Mouse (Mus musculus) heart, embryonic 16.5 days (tissue): ENCODE results near the gene Grin2b. TPM values are rescaled to one million over a fixed set of nuclear protein-coding genes. Genes with fewer than 3 reads are reported as not detected.
A peak's percentile ranks its signal among the peaks of the same experiment; 100 is the strongest.

Source experiments
- ATAC-seq: fragments of 200-750 bp; cut with Nextera tagmentation; replicated peaks from 2 replicates; pipeline ENCODE4 v1.8.0; 2017; ENCODE audit warnings: moderate number of reproducible peaks; ENCODE audit not compliant: insufficient read depth, low FRiP score; ENCODE audit errors: extremely low read depth
- H3K27ac ChIP-seq: fragments of 300-500 bp; sonication (generic); 2 replicates; pipeline ENCODE4 v1.5.1; 2014; ENCODE audit warnings: mild to moderate bottlenecking, low read length, control low read depth, moderate library complexity
- H3K27me3 ChIP-seq: fragments of 300-500 bp; sonication (generic); 2 replicates; pipeline ENCODE4 v1.6.1; 2014; ENCODE audit warnings: low read length, mixed read lengths; ENCODE audit not compliant: control insufficient read depth, insufficient read depth
- H3K36me3 ChIP-seq: fragments of 300-500 bp; sonication (generic); 2 replicates; pipeline ENCODE4 v1.6.1; 2014; ENCODE audit not compliant: control insufficient read depth, insufficient read depth
- H3K4me1 ChIP-seq: fragments of 300-500 bp; sonication (generic); 2 replicates; pipeline ENCODE4 v1.6.1; 2014; ENCODE audit warnings: low read length, mixed read lengths; ENCODE audit not compliant: control insufficient read depth, insufficient read depth
- H3K4me2 ChIP-seq: fragments of 300-500 bp; sonication (generic); 2 replicates; pipeline ENCODE4 v1.6.1; 2014; ENCODE audit warnings: low read depth, mild to moderate bottlenecking, control low read depth, low read length
- H3K4me3 ChIP-seq: fragments of 300-500 bp; sonication (generic); 2 replicates; pipeline ENCODE4 v1.5.1; 2014; ENCODE audit warnings: mild to moderate bottlenecking, control low read depth, low read length
- H3K9ac ChIP-seq: fragments of 300-500 bp; sonication (generic); 2 replicates; pipeline ENCODE4 v1.6.1; 2014; ENCODE audit warnings: low read length, control low read depth
- H3K9me3 ChIP-seq: fragments of 300-500 bp; sonication (generic); replicated peaks from 2 replicates; pipeline ENCODE4 v1.6.1; 2016; ENCODE audit warnings: low read length; ENCODE audit not compliant: control insufficient read depth
- WGBS: fragments of 180-500 bp; shearing (Covaris S2); extraction: QIAGEN DNeasy Blood & Tissue Kit; methylation state at CpG from one replicate; pipeline ENCODE4 v1.1.7; 2014; 5-methylcytosine and 5-hydroxymethylcytosine counted together
- polyA plus RNA-seq: library from polyadenylated mRNA; unstranded; fragments of >200 nt; fragmentation: Nextera tagmentation; extraction: Ambion mirVana; gene quantifications from 2 replicates; pipeline ENCODE4 v1.2.1, GENCODE M21; 2015

Gene Grin2b
- polyA plus RNA-seq, 1 experiment from 2014 or later, result under 0.01 TPM

DNA sequence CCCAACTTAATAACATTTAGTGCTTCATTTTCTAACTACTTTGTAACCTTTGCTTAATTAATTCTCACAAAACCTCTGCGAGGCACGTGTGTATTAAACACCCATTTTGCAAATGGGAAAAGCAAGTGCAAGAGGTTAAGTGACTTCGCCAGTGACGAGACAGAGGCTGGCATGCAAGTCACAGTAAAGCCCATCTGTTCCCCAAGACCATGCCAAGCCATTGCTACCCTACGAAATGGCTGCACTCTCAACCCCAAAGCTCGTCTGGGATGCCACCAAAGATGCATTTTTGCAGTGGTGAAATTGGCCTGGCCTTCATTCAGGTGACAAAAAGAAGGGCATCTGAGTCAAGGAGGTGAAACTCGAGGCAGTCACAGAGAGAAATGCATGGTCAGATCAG is 103.2 kb downstream of the Grin2b start:
- no peak overlapping the region for H3K4me3 ChIP-seq
- H3K27ac ChIP-seq, result no peak overlapping the region
- H3K4me1 ChIP-seq, result no peaks in the 10 kb centered on the region
- WGBS, result 76% methylated on average over 7 of the region's 7 CpGs
- no peaks in the 10 kb centered on the region for H3K9me3 ChIP-seq
- H3K9ac ChIP-seq, result no peak overlapping the region
- no peaks in the 10 kb centered on the region for H3K27me3 ChIP-seq
- no peak overlapping the region for H3K4me2 ChIP-seq
- ATAC-seq, result no peak
- H3K36me3 ChIP-seq, result no peaks in the 10 kb centered on the region

DNA sequence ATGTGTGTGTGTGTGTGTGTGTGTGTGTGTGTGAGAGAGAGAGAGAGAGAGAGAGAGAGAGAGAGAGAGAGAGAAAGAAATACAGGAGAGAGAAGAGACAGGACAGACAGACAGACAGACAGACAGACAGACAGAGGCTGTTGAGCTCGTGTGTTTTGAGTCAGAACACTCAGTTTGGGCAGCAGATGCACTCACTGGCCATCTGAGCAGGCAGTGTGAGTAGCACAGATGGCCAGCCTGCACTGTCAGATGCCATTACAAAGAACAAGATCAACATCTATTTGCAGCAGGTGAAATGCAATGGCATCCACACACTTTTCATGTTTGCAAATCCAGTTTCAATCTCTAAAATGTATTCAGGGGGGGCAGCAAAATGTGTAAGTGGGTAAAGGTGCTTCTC is 120.0 kb downstream of the Grin2b start:
- H3K27me3 ChIP-seq, result no peaks in the 10 kb centered on the region
- H3K4me3 ChIP-seq, result no peak overlapping the region
- no peak overlapping the region for H3K4me2 ChIP-seq
- 28% methylated on average over 1 of the region's 1 CpGs for WGBS
- no peaks in the 10 kb centered on the region for H3K9me3 ChIP-seq
- no peak for ATAC-seq
- H3K4me1 ChIP-seq, result no peaks in the 10 kb centered on the region
- no peak overlapping the region for H3K9ac ChIP-seq
- no peak overlapping the region for H3K27ac ChIP-seq
- H3K36me3 ChIP-seq, result no peaks in the 10 kb centered on the region

DNA sequence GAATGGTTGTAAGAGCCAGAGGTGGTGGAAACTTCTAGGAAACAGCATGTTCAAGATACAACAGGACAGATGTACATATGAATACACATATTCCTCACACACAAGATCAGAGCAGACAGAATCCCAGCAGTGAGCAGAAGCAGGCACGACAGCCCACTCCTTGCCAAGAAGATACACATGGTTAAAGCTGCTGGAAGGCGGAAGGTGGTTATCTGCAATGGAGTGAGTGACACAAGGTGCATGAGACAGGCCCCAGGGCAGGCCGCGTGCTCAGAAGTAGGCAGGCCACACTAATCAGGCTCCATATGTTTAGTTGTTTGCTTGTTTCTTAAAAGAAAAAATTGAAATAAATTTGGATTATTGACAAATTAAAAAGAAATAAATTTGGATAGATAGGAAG is 123.0 kb downstream of the Grin2b start:
- H3K4me2 ChIP-seq, result no peak overlapping the region
- H3K4me1 ChIP-seq, result no peaks in the 10 kb centered on the region
- H3K9me3 ChIP-seq, result no peaks in the 10 kb centered on the region
- H3K27me3 ChIP-seq, result no peaks in the 10 kb centered on the region
- H3K36me3 ChIP-seq, result no peaks in the 10 kb centered on the region
- H3K4me3 ChIP-seq, result no peak overlapping the region
- WGBS, result 35% methylated on average over 4 of the region's 4 CpGs
- no peak overlapping the region for H3K27ac ChIP-seq
- H3K9ac ChIP-seq, result no peak overlapping the region
- ATAC-seq, result peak; percentile 45; the same call in 1 of the 2 replicates

DNA sequence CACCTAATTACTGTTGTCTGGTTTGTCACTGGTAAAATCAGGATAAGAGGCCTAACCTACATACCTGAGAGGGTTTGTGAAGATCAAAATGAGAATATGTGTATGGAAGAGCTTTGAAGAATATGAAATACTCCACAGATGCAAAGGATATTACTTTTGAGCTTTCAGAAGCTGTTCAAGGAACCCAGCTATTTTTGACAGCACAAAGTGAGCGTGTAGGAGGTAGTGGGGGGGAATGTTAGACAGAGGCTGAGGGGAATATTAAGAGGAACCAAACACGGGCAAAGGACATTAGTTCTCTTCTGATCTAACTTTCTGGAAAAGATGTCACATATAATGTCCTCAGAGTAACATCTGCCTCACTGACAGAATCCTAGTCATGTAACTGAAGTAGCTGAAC is 125.2 kb downstream of the Grin2b start:
- Histone ChIP-seq H3K4me1 (no peaks in the 10 kb centered on the region), H3K27me3 (no peaks in the 10 kb centered on the region), H3K36me3 (no peaks in the 10 kb centered on the region), H3K4me2 (no peak overlapping the region), H3K27ac (no peak overlapping the region), H3K4me3 (no peak overlapping the region), H3K9me3 (no peaks in the 10 kb centered on the region), H3K9ac (no peak overlapping the region)
- WGBS, result 75% methylated on average over 2 of the region's 2 CpGs
- ATAC-seq, result no peak

GRCm38 (mm10) chr6:136046091-136046490 is 127.2 kb downstream of the Grin2b start:
- Histone ChIP-seq H3K36me3 (no peaks in the 10 kb centered on the region), H3K4me3 (no peak overlapping the region), H3K4me1 (no peaks in the 10 kb centered on the region), H3K4me2 (no peak overlapping the region), H3K27me3 (no peaks in the 10 kb centered on the region), H3K9me3 (no peaks in the 10 kb centered on the region), H3K27ac (no peak overlapping the region), H3K9ac (no peak overlapping the region)
- 67% methylated on average over 7 of the region's 7 CpGs for WGBS
- ATAC-seq, result no peak

GRCm38 (mm10) chr6:136044461-136044860 is 128.8 kb downstream of the Grin2b start:
- H3K27me3 ChIP-seq, result no peaks in the 10 kb centered on the region
- H3K4me2 ChIP-seq, result no peak overlapping the region
- no peaks in the 10 kb centered on the region for H3K9me3 ChIP-seq
- WGBS, result 66% methylated on average over 5 of the region's 5 CpGs
- H3K36me3 ChIP-seq, result no peaks in the 10 kb centered on the region
- no peak for ATAC-seq
- no peak overlapping the region for H3K4me3 ChIP-seq
- H3K9ac ChIP-seq, result no peak overlapping the region
- no peaks in the 10 kb centered on the region for H3K4me1 ChIP-seq
- H3K27ac ChIP-seq, result no peak overlapping the region

DNA sequence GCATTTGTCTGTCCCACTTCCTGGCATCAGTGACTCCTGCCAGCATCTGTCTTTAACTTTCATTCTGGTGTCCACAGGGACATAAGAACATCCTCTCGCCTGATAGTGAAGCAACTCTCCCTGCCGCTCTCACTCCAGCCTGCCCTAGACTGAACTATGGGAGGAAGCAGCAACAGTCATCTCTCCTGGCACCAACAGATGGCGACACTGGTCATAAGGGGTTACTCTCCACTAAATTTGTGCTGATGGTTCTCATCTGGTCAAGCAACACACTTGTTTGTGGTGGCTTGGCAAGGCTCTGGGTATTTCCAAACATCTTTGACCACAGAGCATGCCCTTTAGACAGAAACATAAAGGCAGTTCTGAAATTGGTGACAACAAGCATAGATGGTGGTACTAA is 130.9 kb downstream of the Grin2b start:
- H3K4me3 ChIP-seq, result no peak overlapping the region
- H3K9me3 ChIP-seq, result no peaks in the 10 kb centered on the region
- no peak overlapping the region for H3K9ac ChIP-seq
- H3K36me3 ChIP-seq, result no peaks in the 10 kb centered on the region
- no peak overlapping the region for H3K4me2 ChIP-seq
- no peak overlapping the region for H3K27ac ChIP-seq
- 72% methylated on average over 3 of the region's 3 CpGs for WGBS
- H3K27me3 ChIP-seq, result no peaks in the 10 kb centered on the region
- H3K4me1 ChIP-seq, result no peaks in the 10 kb centered on the region
- no peak for ATAC-seq

GRCm38 (mm10) chr6:136041821-136042220 is 131.5 kb downstream of the Grin2b start:
- H3K27me3 ChIP-seq, result no peaks in the 10 kb centered on the region
- no peak overlapping the region for H3K4me2 ChIP-seq
- no peaks in the 10 kb centered on the region for H3K4me1 ChIP-seq
- ATAC-seq, result no peak
- 82% methylated on average over 8 of the region's 8 CpGs for WGBS
- no peak overlapping the region for H3K4me3 ChIP-seq
- H3K9ac ChIP-seq, result no peak overlapping the region
- H3K36me3 ChIP-seq, result no peaks in the 10 kb centered on the region
- H3K27ac ChIP-seq, result no peak overlapping the region
- H3K9me3 ChIP-seq, result no peaks in the 10 kb centered on the region

DNA sequence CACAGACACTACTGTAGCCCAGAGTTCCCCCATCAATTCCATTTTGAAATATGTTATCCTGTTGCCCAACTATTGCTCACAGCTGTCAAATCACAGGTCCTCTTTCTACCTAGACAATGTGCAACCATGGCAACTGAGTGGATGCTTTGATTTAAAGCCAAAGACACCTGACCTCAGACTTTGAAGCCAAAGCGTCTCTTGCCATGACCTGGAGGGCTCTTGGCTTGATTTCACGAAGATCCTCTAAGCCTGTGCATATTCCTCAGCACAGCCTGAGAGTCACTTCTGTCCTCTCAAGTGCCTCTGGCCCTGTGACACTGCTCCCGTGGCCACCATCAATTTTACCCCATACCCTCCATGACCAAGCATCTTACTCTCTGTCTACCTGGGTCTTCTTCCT is 132.4 kb downstream of the Grin2b start:
- Histone ChIP-seq H3K27ac (no peak overlapping the region), H3K9ac (no peak overlapping the region), H3K27me3 (no peaks in the 10 kb centered on the region), H3K4me3 (no peak overlapping the region), H3K36me3 (no peaks in the 10 kb centered on the region), H3K4me2 (no peak overlapping the region), H3K9me3 (no peaks in the 10 kb centered on the region), H3K4me1 (no peaks in the 10 kb centered on the region)
- 72% methylated on average over 3 of the region's 3 CpGs for WGBS
- ATAC-seq, result no peak
